Mouse (Mus musculus): ENCODE results near the gene Fbxo11. TPM values are rescaled to one million over a fixed set of nuclear protein-coding genes. Genes with fewer than 3 reads are reported as not detected.

Fbxo11 gene
- total RNA-seq (2021) (10 to 100 TPM; 49.6 to 63.4 TPM), polyA plus RNA-seq (2012; rRNA removed) (6.6 and 9.1 TPM in 2 replicates)
- long read RNA-seq, full-length matches to known transcripts, result 2 of 3 reads
- long read RNA-seq, partial matches to known transcripts, result 0 of 3 reads
- long read RNA-seq, other reads (novel, unspliced or antisense), result 1 of 3 reads

GRCm38 (mm10) chr17:88065031-88065800 lies at the start of gene Fbxo11:
Fbxo11 (minus strand) TSS chr17:88065291.
- DNase-seq, result no peak

- no peak for DNase-seq
Measured at GRCm38 (mm10) chr17:88113883-88114229, 48.8 kb upstream of the Fbxo11 start.

GRCm38 (mm10) chr17:88113015-88113882 lies 48.2 kb upstream of the Fbxo11 start:
- no peak for DNase-seq

GRCm38 (mm10) chr17:88111865-88112645 lies 47.0 kb upstream of the Fbxo11 start:
- no peak for DNase-seq

GRCm38 (mm10) chr17:88111081-88111796 lies 46.1 kb upstream of the Fbxo11 start:
- DNase-seq, result no peak

- no peak for DNase-seq
Measured at GRCm38 (mm10) chr17:88107708-88108107, 42.6 kb upstream of the Fbxo11 start.

GRCm38 (mm10) chr17:88106365-88106764 lies 41.3 kb upstream of the Fbxo11 start:
- DNase-seq, result no peak

GRCm38 (mm10) chr17:88102597-88102996 lies 37.5 kb upstream of the Fbxo11 start:
- DNase-seq, result no peak

GRCm38 (mm10) chr17:88098181-88098852 lies 33.2 kb upstream of the Fbxo11 start:
- DNase-seq, result no peak

GRCm38 (mm10) chr17:88097543-88097942 lies 32.5 kb upstream of the Fbxo11 start:
- no peak for DNase-seq

- no peak for DNase-seq
Measured at GRCm38 (mm10) chr17:88096809-88097399, 31.8 kb upstream of the Fbxo11 start.

- DNase-seq, result no peak
Measured at GRCm38 (mm10) chr17:88095517-88096198, 30.6 kb upstream of the Fbxo11 start.

GRCm38 (mm10) chr17:88094327-88094726 lies 29.2 kb upstream of the Fbxo11 start:
- no peak for DNase-seq

GRCm38 (mm10) chr17:88093798-88094197 lies 28.7 kb upstream of the Fbxo11 start:
- no peak for DNase-seq

GRCm38 (mm10) chr17:88085976-88086375 lies 20.9 kb upstream of the Fbxo11 start:
- DNase-seq, result no peak

- no peak for DNase-seq
Measured at GRCm38 (mm10) chr17:88081446-88081845, 16.4 kb upstream of the Fbxo11 start.

GRCm38 (mm10) chr17:88079771-88080170 lies 14.7 kb upstream of the Fbxo11 start:
- DNase-seq, result no peak

GRCm38 (mm10) chr17:88072047-88072446 lies 7.0 kb upstream of the Fbxo11 start:
- DNase-seq, result no peak

- DNase-seq, result no peak
Measured at GRCm38 (mm10) chr17:88068024-88068719, 3.1 kb upstream of the Fbxo11 start.
